Mouse (Mus musculus): ENCODE results near the gene Slc6a4. TPM values are rescaled to one million over a fixed set of nuclear protein-coding genes. Genes with fewer than 3 reads are reported as not detected.
A peak's percentile ranks its signal among the peaks of the same experiment; 100 is the strongest.

The Slc6a4 gene
- polyA plus RNA-seq, 1 experiment from 2014 or later: 0.94 TPM

- Histone ChIP-seq H3K4me1 (ENCODE audit: control insufficient read depth, insufficient read depth, low read length) (0 out of 2 replicates have a peak, but pooled peaks cover 3% of the 10 kb centered on the region), H3K9me3 (ENCODE audit: control insufficient read depth, low read length) (no peaks in the 10 kb centered on the region), H3K36me3 (ENCODE audit: control insufficient read depth, insufficient read depth, low read length) (0 out of 2 replicates have a peak, but pooled peaks cover 3% of the 10 kb centered on the region), H3K27ac (ENCODE audit: low read depth, low read length) (no peak overlapping the region), H3K4me2 (ENCODE audit: low read depth, low read length) (no peak overlapping the region), H3K9ac (replicated peaks; ENCODE audit: low read depth, low read length) (no peak overlapping the region), H3K4me3 (ENCODE audit: low read depth, low read length) (no peak overlapping the region), H3K27me3 (ENCODE audit: control insufficient read depth, insufficient read depth, low read length) (no peaks in the 10 kb centered on the region)
- ATAC-seq (ENCODE audit: low read depth): no peak
- 86% methylated on average over 1 of the region's 1 CpGs for WGBS
These were observed 81.0 kb downstream of the Slc6a4 start for GRCm38 (mm10) chr11:77079361-77079760.

MicroRNA genes within 50 kb of the gene (microRNA counts, 519-probe panel; counts per million panel counts)
- microRNA mmu-miR-423-3p (3,862 counts per million, percentile 38 among the panel's probes with 10 or more counts), microRNA mmu-miR-423-5p (3,941 counts per million, percentile 41 among the panel's probes with 10 or more counts)

Small RNA genes lying within 50 kb of the gene (microRNA-seq; reads per million reads assigned to microRNA genes)
- 3,171 reads per million, percentile 87 among the genes with 10 or more reads in this experiment for gene Mir423

Other genes with a start within 250 kb of the Slc6a4 start
- gene Gosr1, start 235.0 kb upstream of the Slc6a4 start, polyA plus RNA-seq (2014; fragmentation: Nextera tagmentation; extraction: Ambion mirVana): 34.2 and 34.3 TPM in 2 replicates
- gene Cpd, start 151.6 kb upstream of the Slc6a4 start, polyA plus RNA-seq (2014; fragmentation: Nextera tagmentation; extraction: Ambion mirVana): 10.4 and 13.5 TPM in 2 replicates
- gene Tmigd1, start 96.4 kb upstream of the Slc6a4 start, polyA plus RNA-seq (2014; fragmentation: Nextera tagmentation; extraction: Ambion mirVana): 0.19 TPM in 1 of 2 replicates, not detected in the other
- gene Blmh, start 73.8 kb upstream of the Slc6a4 start, polyA plus RNA-seq (2014; fragmentation: Nextera tagmentation; extraction: Ambion mirVana): 117 and 135 TPM in 2 replicates
- 50.3 and 50.6 TPM in 2 replicates for gene Nsrp1, start 79.8 kb downstream of the Slc6a4 start, polyA plus RNA-seq (2014; fragmentation: Nextera tagmentation; extraction: Ambion mirVana)
- gene Efcab5, start 190.4 kb downstream of the Slc6a4 start, polyA plus RNA-seq (2014; fragmentation: Nextera tagmentation; extraction: Ambion mirVana): 0.55 and 1.4 TPM in 2 replicates
- gene Ssh2, start 217.7 kb downstream of the Slc6a4 start, polyA plus RNA-seq (2014; fragmentation: Nextera tagmentation; extraction: Ambion mirVana): 21.9 and 24.6 TPM in 2 replicates